Mouse (Mus musculus): Measurements from ENCODE around the gene Gstp1. TPM values are rescaled to one million over a fixed set of nuclear protein-coding genes. Genes with fewer than 3 reads are reported as not detected.
"Not testable (repeated sequence)": the region's sequence is repeated elsewhere in the genome, so short reads cannot be mapped to it uniquely, and the experiment has no call there.

Gene Gstp1
- total RNA-seq, 2 experiments from 2014 or later, result 263 to 285 TPM

DNA sequence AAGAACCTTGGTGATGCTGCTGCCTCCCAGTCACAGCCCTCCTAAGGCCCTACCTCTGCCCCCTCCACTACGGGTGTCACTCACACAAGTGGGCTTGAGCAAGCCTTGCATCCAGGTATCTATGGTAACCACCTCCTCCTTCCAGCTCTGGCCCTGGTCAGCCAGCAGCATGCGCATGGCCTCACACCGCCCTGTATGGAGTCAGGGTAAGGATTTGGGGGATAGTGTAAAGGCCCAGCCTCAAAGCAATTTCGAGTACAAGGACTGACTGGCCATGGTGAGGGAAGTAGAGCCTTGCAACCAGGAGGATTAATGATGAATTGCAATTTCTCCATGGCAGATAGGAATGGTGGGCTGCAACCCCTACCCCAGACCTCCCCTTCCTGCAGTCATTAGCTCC is 3.7 kb upstream of the Gstp1 start:
- DNase-seq (ENCODE audit: low spot score in 2 of 2), result not testable (repeated sequence)

GRCm38 (mm10) chr19:4040941-4041340 is 3.2 kb upstream of the Gstp1 start:
- DNase-seq (ENCODE audit: low spot score in 2 of 2), result not testable (repeated sequence)

GRCm38 (mm10) chr19:4037154-4037787 is 514 bp downstream of the Gstp1 start:
- not testable (repeated sequence) for DNase-seq (ENCODE audit: low spot score in 2 of 2)

GRCm38 (mm10) chr19:4036327-4037045 is 1.3 kb downstream of the Gstp1 start:
- DNase-seq (ENCODE audit: low spot score in 2 of 2), result no peak

- no peak for DNase-seq (ENCODE audit: low spot score in 2 of 2)
Observed at GRCm38 (mm10) chr19:4033742-4034141, 4.0 kb downstream of the Gstp1 start.

DNA sequence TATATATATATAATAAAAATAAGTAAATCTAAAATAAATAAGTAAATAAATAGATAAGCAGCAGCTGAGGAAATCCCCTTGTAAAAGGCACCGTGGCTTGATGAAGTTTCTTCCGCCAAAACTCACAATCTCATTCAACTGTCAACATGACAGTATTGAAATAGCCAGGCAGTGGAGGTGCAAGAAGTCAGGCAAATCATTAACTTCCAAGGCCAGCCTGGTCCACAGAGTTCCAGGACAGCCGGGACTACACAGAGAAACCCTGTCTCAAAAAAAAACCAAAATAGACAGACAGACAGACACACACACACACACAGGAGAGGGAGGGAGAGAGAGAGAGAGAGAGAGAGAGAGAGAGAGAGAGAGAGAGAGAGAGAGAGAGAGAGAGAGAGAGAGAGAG is 4.5 kb downstream of the Gstp1 start:
- no peak for DNase-seq (ENCODE audit: low spot score in 2 of 2)

DNA sequence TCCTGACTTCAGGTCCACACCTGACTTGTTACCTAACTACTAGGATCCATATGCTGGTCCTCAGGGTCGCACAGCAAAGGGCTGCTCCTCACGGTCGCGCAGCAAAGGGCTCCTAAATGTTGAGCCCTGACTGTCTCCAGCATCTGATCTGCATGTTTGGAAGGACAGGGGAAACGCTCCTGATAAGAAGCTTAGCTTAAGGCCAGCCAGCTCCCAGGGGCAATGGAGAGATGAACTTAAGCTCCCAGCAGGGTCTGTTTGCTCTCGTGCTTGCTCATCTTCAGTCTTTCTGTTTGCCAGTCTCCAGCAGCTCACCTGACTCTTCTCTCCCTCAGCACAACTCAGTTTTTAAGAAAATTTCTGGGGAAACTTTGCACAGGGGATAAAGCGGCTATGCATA is 5.1 kb downstream of the Gstp1 start:
- DNase-seq (ENCODE audit: low spot score in 2 of 2), result no peak

DNA sequence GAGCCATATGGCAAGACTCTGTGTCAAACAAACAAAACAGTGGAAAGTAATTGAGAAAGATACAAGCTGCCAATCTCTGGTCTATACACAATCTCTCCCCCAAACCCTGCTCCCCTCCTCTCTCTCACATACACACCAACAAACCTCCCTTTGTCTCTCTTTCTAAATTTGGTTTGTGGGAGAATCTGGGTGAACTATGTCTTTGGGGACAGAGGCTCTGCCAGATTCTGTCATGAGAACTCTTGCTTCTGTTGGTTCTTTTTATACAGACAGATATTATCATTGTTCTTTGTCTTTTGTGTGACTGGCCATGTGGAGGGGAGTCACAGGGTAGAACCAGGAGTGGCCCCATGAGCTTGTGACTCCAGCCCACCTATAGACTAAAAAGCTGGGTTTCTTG is 10.2 kb downstream of the Gstp1 start:
- DNase-seq (ENCODE audit: low spot score in 2 of 2), result no peak

GRCm38 (mm10) chr19:4023185-4023584 is 14.6 kb downstream of the Gstp1 start:
- DNase-seq (ENCODE audit: low spot score in 2 of 2), result no peak

DNA sequence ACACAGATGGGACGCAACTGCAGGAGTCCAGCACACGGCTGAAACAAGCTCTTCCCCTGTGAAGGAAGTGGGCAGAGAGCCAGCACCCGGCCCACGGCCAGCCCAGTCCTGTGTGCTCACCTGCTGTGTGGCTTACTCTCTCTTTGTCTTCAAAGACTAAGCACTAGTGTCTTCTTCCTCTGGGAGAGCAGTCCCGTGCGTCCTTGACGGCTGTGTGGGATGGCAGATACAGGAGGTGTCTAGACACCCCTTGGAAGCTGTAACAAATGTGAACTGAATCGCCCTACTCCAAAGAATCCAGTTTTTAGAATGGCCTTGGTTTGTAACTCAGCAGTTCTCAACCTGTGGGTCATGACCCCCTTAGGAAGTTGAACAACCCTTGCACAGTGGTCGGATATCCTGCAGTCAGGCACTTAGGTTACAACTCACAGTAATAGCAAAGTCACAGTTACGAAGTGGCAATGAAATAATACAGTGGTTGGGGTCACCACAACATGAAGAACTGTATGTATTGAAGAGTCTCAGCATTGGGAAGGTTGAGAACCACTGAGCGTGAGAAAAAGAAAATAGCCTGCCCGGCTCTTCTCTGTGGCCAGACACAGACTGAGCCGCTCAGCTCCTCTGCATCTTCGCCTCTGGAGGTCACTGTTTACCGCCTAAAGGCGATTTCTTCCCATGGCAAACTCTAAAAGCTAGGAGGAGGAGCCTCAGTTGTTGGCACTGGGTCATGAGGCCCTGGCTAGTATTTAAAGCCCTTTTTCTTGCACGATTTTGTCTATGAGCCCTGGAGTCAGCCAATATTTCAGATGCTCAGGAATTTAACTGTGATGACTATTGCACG is 18.8 kb downstream of the Gstp1 start:
- peak; percentile 77 to 83 for DNase-seq (ENCODE audit: low spot score in 2 of 2)

DNA sequence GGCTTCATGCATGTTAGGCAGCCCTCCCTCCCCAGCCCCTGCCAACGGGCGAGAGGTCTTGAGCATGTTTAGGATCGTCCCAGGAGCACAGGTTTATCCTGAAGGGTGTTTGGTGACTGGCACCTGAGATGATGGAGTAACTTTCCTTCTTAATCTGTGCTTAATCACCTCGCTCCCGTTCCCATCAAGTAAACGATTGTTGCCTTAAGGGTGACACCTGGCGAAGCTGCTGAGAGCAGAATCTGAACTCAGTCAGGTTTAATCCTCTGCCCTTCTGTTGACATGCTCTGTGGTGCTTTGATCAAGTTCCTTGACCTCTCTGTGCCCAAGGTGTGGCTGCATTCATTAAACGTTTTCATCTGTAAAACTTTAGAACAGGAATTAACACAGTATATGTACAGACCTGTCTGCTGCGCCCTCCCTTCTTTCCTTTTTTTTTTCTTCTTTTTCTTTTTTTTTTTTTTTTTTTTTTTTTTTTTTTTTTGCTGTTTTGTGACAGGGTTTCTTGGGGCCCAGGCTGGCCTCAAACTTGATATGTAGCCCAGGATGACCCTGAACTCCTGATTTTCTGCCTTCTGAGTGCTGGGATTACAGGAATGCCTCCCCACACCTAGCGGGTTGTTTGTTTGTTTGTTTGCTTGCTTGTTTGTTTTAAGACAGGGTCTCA is 19.7 kb downstream of the Gstp1 start:
- DNase-seq (ENCODE audit: low spot score in 2 of 2), result no peak

DNA sequence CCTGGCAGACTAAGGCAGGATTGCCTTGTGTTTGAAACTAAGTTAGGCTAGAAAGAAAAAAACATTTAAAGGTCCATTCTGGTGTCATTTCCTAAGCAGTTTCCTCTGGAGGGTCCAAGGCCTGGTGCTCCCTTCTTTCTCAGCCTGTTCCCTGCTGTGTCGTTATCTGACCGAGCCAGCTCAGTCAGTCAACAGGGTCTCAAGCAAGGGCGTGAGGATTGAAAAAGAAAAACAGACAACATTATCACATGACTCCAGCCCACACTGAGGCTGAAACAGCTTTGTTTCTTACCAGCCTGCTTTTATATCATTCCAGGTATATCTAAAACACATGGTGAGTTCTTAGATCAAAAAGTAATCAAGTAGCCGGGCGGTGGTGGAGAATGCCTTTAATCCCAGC is 22.1 kb downstream of the Gstp1 start:
- DNase-seq (ENCODE audit: low spot score in 2 of 2), result no peak

DNA sequence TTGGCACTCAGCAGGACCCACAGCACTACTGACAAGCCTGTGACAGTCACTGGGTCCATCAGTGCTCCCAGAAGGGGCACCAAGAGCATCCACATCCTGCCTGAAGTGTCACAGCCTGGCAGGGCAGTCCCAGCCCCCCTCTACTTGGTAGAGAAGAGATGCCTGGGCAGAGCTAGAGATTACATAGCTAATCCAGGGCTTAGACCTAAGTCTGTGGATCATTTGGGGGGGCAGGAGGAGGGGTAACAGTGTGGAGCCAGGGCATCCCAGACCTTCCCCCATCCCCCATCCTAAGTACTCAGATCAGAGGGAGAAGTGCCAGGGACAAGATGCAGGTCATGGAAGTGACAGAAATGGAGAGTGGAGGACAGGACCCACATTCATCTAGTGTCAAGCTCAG is 23.0 kb downstream of the Gstp1 start:
- no peak for DNase-seq (ENCODE audit: low spot score in 2 of 2)

- DNase-seq (ENCODE audit: low spot score in 2 of 2), result peak in 1 of 2 experiments; percentile 25
Observed at GRCm38 (mm10) chr19:4013066-4013465, 24.7 kb downstream of the Gstp1 start.

- peak; percentile 94 to 95 for DNase-seq (ENCODE audit: low spot score in 2 of 2)
Observed at GRCm38 (mm10) chr19:4012432-4013022, 25.3 kb downstream of the Gstp1 start, which contains the start of gene Ndufv1. Ndufv1 (minus strand) TSS chr19:4012806.

DNA sequence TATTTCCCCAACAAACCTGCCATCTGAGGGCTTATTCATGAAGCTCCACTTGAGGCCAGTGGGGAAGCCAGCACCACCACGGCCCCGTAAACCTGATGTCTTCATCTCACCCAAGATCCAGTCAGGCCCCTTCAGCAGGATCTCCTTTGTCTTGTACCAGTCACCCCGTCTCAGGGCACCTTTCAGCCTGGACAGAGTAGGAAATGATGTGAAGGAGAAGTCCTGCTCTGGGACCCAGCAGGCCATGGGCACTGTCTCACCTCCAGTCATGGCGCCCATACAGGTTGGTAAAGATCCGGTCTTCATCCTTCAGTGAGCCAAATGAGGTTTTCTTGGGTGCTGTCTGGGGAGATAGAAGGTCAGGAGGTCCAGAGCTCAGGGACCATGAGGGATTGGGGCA is 26.7 kb downstream of the Gstp1 start:
- DNase-seq (ENCODE audit: low spot score in 2 of 2), result no peak

- no peak for DNase-seq (ENCODE audit: low spot score in 2 of 2)
Observed at GRCm38 (mm10) chr19:4005971-4006370, 31.8 kb downstream of the Gstp1 start.

GRCm38 (mm10) chr19:4005091-4005490 is 32.7 kb downstream of the Gstp1 start:
- DNase-seq (ENCODE audit: low spot score in 2 of 2), result no peak

DNA sequence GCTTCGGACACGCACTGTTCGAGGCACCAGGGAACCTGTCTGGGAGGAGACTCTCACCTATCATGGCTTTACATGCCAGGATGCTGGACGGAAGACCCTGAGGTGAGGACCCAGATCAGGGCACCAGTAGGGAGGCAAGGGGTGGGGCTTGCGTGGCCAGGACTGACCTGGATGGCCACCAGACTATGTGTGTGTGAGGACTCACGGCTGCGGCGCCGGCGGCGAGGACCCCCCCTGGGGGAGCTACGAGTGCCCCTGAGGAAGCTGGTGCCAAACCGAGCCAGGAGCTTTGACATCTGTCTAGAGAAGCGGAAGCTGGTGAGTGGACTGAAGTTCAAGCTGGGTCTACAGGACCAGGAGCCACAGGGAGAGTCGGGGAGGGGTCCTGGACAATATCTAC is 33.5 kb downstream of the Gstp1 start:
- DNase-seq (ENCODE audit: low spot score in 2 of 2), result no peak

DNA sequence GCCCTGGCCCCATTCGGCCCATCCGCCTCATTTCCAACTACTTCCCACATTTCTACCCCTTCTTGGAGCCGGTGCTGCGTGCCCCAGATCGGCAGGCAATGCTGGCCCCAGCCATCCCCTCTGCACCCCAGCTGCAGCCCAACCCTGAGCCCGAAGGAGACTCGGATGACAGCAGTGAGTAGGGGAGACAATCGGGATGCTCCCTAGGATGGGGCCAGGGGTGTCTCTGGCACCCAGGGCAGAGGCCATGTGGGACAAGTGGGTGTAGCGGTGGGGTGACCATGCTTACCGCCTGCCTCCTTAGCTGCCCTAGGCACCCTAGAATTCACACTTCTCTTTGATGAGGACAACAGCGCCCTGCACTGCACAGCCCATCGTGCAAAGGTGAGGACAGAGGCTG is 34.1 kb downstream of the Gstp1 start:
- no peak for DNase-seq (ENCODE audit: low spot score in 2 of 2)

- DNase-seq (ENCODE audit: low spot score in 2 of 2), result no peak
Observed at GRCm38 (mm10) chr19:4003112-4003511, 34.7 kb downstream of the Gstp1 start, which contains the start of gene Doc2g. Doc2g (plus strand) TSS chr19:4003313.
